Mouse (Mus musculus): Measurements from ENCODE around the gene Slc35c1. TPM values are rescaled to one million over a fixed set of nuclear protein-coding genes. Genes with fewer than 3 reads are reported as not detected.
"Not testable (repeated sequence)": the region's sequence is repeated elsewhere in the genome, so short reads cannot be mapped to it uniquely, and the experiment has no call there.

The Slc35c1 gene
- polyA plus RNA-seq, 1 experiment from 2014 or later: 15.1 TPM

GRCm38 (mm10) chr2:92487791-92488190, 27.5 kb upstream of the Slc35c1 start:
- WGBS: 74% methylated on average over 8 of the region's 8 CpGs

GRCm38 (mm10) chr2:92486911-92487310, 26.6 kb upstream of the Slc35c1 start:
- 55% methylated on average over 2 of the region's 2 CpGs for WGBS
- Histone ChIP-seq H3K4me3 (replicated peaks) (no peak overlapping the region), H3K27ac (no peak overlapping the region), H3K36me3 (no peaks in the 10 kb centered on the region), H3K9me3 (replicated peaks) (no peaks in the 10 kb centered on the region), H3K4me1 (peaks cover 28% of the 10 kb centered on the region), H3K27me3 (peaks cover 34% of the 10 kb centered on the region), H3K9ac (no peak overlapping the region), H3K4me2 (no peak overlapping the region)
- no peak for ATAC-seq (replicated peaks; ENCODE audit: low FRiP score)

More at GRCm38 (mm10) chr2:92487791-92488190, 27.5 kb upstream of the Slc35c1 start:
- Histone ChIP-seq H3K27ac (no peak overlapping the region), H3K9me3 (replicated peaks) (no peaks in the 10 kb centered on the region), H3K27me3 (peaks cover 31% of the 10 kb centered on the region), H3K36me3 (no peaks in the 10 kb centered on the region), H3K4me1 (peaks cover 30% of the 10 kb centered on the region), H3K4me2 (no peak overlapping the region), H3K9ac (no peak overlapping the region), H3K4me3 (replicated peaks) (no peak overlapping the region)
- ATAC-seq (replicated peaks; ENCODE audit: low FRiP score): no peak

DNA sequence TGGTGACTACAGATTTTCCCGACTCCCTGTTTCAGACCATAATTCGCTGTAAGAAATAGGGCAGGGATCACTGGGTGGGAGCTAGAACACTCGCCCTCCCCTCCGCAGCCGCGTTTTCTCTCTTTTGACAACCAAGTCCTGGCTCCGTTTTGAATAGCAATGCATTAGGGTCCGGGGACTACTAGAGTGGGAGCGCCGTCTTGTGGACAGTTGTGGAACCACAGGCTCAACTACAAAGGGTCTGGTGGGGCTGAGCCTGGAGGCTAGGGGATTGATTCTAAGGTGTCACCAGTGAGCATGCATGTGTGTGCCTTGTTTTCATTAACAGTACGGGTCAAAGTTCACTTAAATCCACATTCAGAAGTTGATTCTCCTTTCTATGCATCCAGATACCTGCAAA, 26.1 kb upstream of the Slc35c1 start:
- Histone ChIP-seq H3K4me2 (peak overlapping the region; percentile 47), H3K9me3 (replicated peaks) (no peaks in the 10 kb centered on the region), H3K4me3 (replicated peaks) (no peak overlapping the region), H3K36me3 (no peaks in the 10 kb centered on the region), H3K27me3 (peaks cover 34% of the 10 kb centered on the region), H3K4me1 (peaks cover 23% of the 10 kb centered on the region), H3K27ac (no peak overlapping the region), H3K9ac (no peak overlapping the region)
- 2% methylated on average over 11 of the region's 11 CpGs for WGBS
- ATAC-seq (replicated peaks; ENCODE audit: low FRiP score): no peak; the same call in 1 of the 2 replicates

GRCm38 (mm10) chr2:92485640-92486295, 25.4 kb upstream of the Slc35c1 start:
- H3K4me3 ChIP-seq (replicated peaks): no peak overlapping the region
- no peak overlapping the region for H3K27ac ChIP-seq
- H3K9me3 ChIP-seq (replicated peaks): no peaks in the 10 kb centered on the region
- 8% methylated on average over 15 of the region's 15 CpGs for WGBS
- peak overlapping the region; percentile 47 for H3K4me2 ChIP-seq
- no peak overlapping the region for H3K9ac ChIP-seq
- peaks cover 34% of the 10 kb centered on the region for H3K27me3 ChIP-seq
- ATAC-seq (replicated peaks; ENCODE audit: low FRiP score): 0 out of 2 replicates have a peak, but pooled peaks have one; percentile 37
- H3K36me3 ChIP-seq: no peaks in the 10 kb centered on the region
- H3K4me1 ChIP-seq: peaks cover 17% of the 10 kb centered on the region

DNA sequence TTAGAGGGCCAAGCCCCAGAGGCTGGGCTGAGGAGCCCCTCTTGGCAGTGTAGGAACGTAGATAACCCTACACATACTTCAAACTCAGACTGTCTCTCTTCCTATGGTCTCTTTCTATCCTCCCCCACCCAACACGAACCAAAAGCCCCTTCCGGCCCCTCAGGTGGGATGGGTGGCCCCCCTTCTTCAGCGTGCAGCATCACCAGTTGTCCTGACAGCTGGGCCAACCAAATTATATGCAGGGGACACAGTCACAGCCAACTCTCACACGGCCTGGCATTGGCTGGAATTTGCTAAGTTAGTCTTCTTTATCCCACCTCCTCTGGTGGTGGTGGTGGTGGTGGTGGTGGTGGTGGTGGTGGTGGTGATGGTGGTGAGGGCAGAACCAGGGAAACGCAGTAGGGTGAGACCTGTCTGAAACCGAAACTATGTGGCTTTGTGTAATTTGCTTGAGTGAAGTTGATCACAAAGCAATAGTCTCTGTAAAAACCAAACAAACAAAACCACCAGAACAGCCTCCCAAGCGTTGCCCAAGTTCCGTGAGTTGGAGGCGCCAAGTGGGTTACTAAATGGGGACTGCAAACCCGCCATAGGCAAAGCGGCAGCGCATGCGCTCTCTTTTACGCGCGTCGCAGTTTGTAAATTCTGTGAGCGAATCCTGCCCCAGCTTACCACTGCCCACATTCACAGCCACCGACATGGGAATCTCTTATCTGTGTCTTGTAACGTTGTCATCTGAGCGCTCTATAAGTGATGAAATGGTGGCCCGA, 24.1 kb upstream of the Slc35c1 start:
- no peak overlapping the region for H3K9ac ChIP-seq
- peak overlapping the region; percentile 25 for H3K4me3 ChIP-seq (replicated peaks)
- WGBS: 35% methylated on average over 23 of the region's 23 CpGs

GRCm38 (mm10) chr2:92483505-92483904, 23.2 kb upstream of the Slc35c1 start:
- no peak for ATAC-seq (replicated peaks; ENCODE audit: low FRiP score)
- Histone ChIP-seq H3K27me3 (peaks cover 34% of the 10 kb centered on the region), H3K9me3 (replicated peaks) (no peaks in the 10 kb centered on the region), H3K4me3 (replicated peaks) (no peak overlapping the region), H3K4me1 (peaks cover 15% of the 10 kb centered on the region), H3K36me3 (no peaks in the 10 kb centered on the region), H3K9ac (no peak overlapping the region), H3K4me2 (no peak overlapping the region), H3K27ac (no peak overlapping the region)
- WGBS: 52% methylated on average over 5 of the region's 5 CpGs

More for the DNA sequence above, 24.1 kb upstream of the Slc35c1 start:
- Histone ChIP-seq H3K9me3 (replicated peaks) (no peaks in the 10 kb centered on the region), H3K27me3 (peaks cover 34% of the 10 kb centered on the region), H3K36me3 (no peaks in the 10 kb centered on the region), H3K4me1 (peaks cover 15% of the 10 kb centered on the region), H3K4me2 (peak overlapping the region; percentile 52), H3K27ac (no peak overlapping the region)
- no peak for ATAC-seq (replicated peaks; ENCODE audit: low FRiP score)

GRCm38 (mm10) chr2:92482551-92482950, 22.2 kb upstream of the Slc35c1 start:
- H3K4me3 ChIP-seq (replicated peaks): no peak overlapping the region
- no peak overlapping the region for H3K4me2 ChIP-seq
- H3K4me1 ChIP-seq: peaks cover 23% of the 10 kb centered on the region
- peaks cover 34% of the 10 kb centered on the region for H3K27me3 ChIP-seq
- no peak for ATAC-seq (replicated peaks; ENCODE audit: low FRiP score)
- H3K9ac ChIP-seq: no peak overlapping the region
- no peaks in the 10 kb centered on the region for H3K36me3 ChIP-seq
- H3K27ac ChIP-seq: no peak overlapping the region
- H3K9me3 ChIP-seq (replicated peaks): no peaks in the 10 kb centered on the region
- 23% methylated on average over 1 of the region's 1 CpGs for WGBS

DNA sequence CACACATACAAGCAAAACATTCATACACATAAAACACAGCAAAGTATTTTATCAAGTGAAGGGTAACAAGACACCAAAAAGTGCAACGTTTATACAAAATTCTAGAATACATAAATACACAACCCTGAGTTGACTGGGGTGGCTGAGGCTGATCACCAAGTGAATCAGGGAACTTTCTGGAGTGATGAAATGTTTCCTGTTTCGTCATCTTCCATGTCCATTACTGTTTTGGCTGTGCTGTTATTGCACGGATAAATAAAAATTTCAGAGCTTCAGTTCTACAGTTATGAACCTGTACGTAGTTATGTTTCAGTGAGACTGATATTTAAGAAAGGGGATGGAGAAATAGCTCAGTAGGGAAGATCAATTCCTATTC, 18.0 kb upstream of the Slc35c1 start:
- 81% methylated on average over 4 of the region's 4 CpGs for WGBS
- Histone ChIP-seq H3K4me3 (replicated peaks) (no peak overlapping the region), H3K36me3 (no peaks in the 10 kb centered on the region), H3K9me3 (replicated peaks) (no peaks in the 10 kb centered on the region), H3K27ac (peak overlapping the region; percentile 29; the same call in 1 of the 2 replicates), H3K27me3 (peaks cover 8% of the 10 kb centered on the region), H3K4me2 (no peak overlapping the region), H3K4me1 (peaks cover 11% of the 10 kb centered on the region), H3K9ac (no peak overlapping the region)
- ATAC-seq (replicated peaks; ENCODE audit: low FRiP score): no peak

- no peak overlapping the region for H3K9ac ChIP-seq
- peaks cover 11% of the 10 kb centered on the region for H3K4me1 ChIP-seq
- 48% methylated on average over 12 of the region's 12 CpGs for WGBS
- no peaks in the 10 kb centered on the region for H3K36me3 ChIP-seq
- H3K9me3 ChIP-seq (replicated peaks): no peaks in the 10 kb centered on the region
- peak overlapping the region; percentile 4; the same call in 1 of the 2 replicates for H3K4me2 ChIP-seq
- H3K4me3 ChIP-seq (replicated peaks): no peak overlapping the region
- ATAC-seq (replicated peaks; ENCODE audit: low FRiP score): peak; percentile 54
- H3K27me3 ChIP-seq: peaks cover 3% of the 10 kb centered on the region; the same call in 1 of the 2 replicates
- peak overlapping the region; percentile 29 for H3K27ac ChIP-seq
Measured at GRCm38 (mm10) chr2:92477672-92478312, 17.5 kb upstream of the Slc35c1 start.

DNA sequence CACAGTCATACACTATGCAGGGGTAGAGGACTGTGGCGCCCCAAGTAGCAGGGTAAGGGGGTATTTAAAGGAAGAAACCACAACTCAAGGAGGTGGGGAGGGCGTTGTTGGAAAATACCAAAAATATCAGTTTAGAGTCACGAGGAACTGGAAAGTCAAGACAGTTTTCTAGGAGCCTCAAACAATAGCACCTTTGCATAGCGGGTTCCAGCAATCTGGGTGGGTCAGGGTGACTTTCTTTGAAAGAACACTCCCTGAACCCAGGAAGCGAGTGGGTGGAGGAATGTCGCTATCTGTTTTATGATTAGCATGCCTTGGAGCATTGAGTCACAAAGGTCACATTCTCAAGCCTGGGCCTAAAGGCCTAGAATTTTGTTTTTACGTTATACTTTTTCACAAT, 16.2 kb upstream of the Slc35c1 start:
- not testable (repeated sequence) for H3K27ac ChIP-seq; H3K9me3 ChIP-seq (replicated peaks); H3K4me2 ChIP-seq; ATAC-seq (replicated peaks; ENCODE audit: low FRiP score); H3K4me3 ChIP-seq (replicated peaks); H3K36me3 ChIP-seq; H3K9ac ChIP-seq; H3K27me3 ChIP-seq
- peaks cover 11% of the 10 kb centered on the region for H3K4me1 ChIP-seq
- 89% methylated on average over 7 of the region's 7 CpGs for WGBS

DNA sequence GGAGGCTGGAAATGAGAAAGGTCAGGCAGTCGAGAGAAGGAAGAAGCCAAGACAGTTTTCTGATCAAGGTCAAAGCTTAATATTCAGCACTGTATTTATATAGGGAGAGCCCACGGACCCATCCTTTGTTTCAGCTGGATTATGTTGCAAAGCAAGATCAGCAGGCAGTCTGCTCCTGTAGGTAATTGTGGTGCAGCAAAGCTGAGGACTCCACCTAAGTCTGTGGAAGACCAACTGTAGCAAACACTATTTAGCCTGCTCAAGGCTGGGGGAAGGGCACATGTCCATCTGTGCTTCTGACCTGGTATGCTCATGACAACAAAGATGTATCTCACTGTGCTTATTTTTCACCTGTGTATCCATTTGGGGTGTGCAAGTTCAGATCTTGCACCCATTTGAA, 15.4 kb upstream of the Slc35c1 start:
- no peak for ATAC-seq (replicated peaks; ENCODE audit: low FRiP score)
- Histone ChIP-seq H3K4me2 (no peak overlapping the region), H3K9ac (no peak overlapping the region), H3K4me3 (replicated peaks) (no peak overlapping the region), H3K36me3 (no peaks in the 10 kb centered on the region), H3K9me3 (replicated peaks) (no peaks in the 10 kb centered on the region), H3K27ac (no peak overlapping the region), H3K27me3 (no peaks in the 10 kb centered on the region), H3K4me1 (peaks cover 11% of the 10 kb centered on the region)
- WGBS: 56% methylated on average over 2 of the region's 2 CpGs

GRCm38 (mm10) chr2:92474920-92475319, 14.6 kb upstream of the Slc35c1 start:
- Histone ChIP-seq H3K9ac (no peak overlapping the region), H3K27ac (no peak overlapping the region), H3K9me3 (replicated peaks) (no peaks in the 10 kb centered on the region), H3K4me3 (replicated peaks) (no peak overlapping the region), H3K27me3 (no peaks in the 10 kb centered on the region), H3K36me3 (no peaks in the 10 kb centered on the region), H3K4me2 (no peak overlapping the region), H3K4me1 (peaks cover 11% of the 10 kb centered on the region)
- 76% methylated on average over 3 of the region's 3 CpGs for WGBS
- ATAC-seq (replicated peaks; ENCODE audit: low FRiP score): no peak
